Mouse (Mus musculus): ENCODE data around the gene Cdc42bpb. TPM values are rescaled to one million over a fixed set of nuclear protein-coding genes. Genes with fewer than 3 reads are reported as not detected.

Cdc42bpb gene
- 35.3 and 40.4 TPM in 2 replicates for polyA plus RNA-seq (2015; fragmentation: Nextera tagmentation; extraction: Ambion mirVana)

DNA sequence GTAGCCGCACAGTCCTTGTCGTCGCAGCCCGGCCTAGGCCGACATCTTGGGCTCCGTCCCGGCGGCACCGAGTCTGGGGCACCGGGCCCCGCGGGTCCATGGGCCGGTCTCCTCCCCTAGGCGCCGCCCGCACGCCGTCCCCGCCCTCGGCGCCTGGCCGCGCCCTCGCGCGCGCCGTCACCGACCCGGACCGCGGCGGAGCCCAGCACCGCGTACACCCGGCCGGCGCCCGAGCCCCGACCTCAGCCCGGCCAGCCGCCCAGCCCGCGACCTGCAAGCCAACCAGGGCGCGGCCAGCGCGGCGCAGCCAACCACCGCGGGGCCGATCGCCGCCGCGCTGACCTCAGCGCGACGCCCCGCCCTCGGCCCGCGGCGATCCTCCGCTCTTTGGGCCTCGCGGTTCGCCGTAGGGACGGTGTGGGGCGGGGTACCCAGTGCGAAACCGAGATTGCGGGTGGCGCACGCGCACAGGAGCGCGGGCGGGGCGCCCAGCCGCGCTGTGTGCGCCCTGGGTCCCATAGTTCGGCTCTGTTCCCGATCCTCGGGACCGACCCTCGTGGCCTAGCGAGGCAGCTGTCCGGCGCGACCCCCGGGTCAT, at the start of gene Cdc42bpb:
Gene Cdc42bpb (minus strand): TSS at position 343 of the 598 bp plus-strand sequence.
- Histone ChIP-seq H3K4me1 (ENCODE audit: control insufficient read depth, insufficient read depth, low read depth, low read length) (peaks cover 22% of the 10 kb centered on the region), H3K9me3 (ENCODE audit: control insufficient read depth, low read length) (no peaks in the 10 kb centered on the region), H3K36me3 (ENCODE audit: control insufficient read depth, insufficient read depth, low read length) (no peaks in the 10 kb centered on the region), H3K9ac (ENCODE audit: low read depth, low read length) (peak within 1 kb of the TSS; percentile 97), H3K4me2 (ENCODE audit: low read length) (peak within 1 kb of the TSS; percentile 85), H3K4me3 (ENCODE audit: low read length) (peak within 1 kb of the TSS; percentile 100), H3K27me3 (replicated peaks; ENCODE audit: control insufficient read depth, insufficient read depth, low read length) (no peaks in the 10 kb centered on the region), H3K27ac (ENCODE audit: low read depth, low read length) (peak within 1 kb of the TSS; percentile 96)
- ATAC-seq = peak; percentile 96
- under 1% methylated on average over 73 of the region's 94 CpGs for WGBS

DNA sequence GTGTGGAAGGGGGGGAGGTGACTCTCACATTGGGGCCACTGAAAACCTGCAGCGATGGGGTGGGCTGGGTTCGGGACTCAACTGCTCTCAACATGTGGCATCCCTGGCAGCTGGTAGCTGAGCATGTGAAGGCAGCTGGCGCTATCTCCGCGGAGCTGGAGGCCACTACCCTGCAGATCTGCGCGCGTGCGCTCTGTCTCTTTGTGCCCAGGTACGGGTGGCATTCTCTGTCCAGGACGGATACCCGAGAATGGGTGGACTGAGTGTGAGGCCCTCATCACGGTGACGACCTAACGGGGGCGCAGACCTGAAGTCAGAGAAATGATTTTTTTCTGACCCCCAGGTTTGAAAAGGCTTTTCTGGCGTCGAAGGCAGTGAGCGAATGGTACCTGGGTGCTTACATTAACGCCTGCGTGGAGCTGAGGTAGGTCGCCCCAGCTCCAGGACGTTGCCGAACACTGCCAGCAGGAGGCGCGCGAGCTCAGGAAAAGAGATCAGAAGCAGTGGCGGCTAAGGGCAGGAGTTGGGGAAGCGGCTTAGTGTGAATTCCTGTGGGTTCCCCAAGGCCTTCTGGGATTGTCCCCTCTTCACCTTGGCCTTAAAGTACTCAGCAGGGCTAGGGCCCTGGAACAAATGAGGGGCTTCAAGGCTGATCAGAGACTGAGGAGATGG, 48.4 kb upstream of the Cdc42bpb start:
- no peaks in the 10 kb centered on the region for H3K9me3 ChIP-seq (ENCODE audit: control insufficient read depth, low read length)
- WGBS = 16% methylated on average over 29 of the region's 29 CpGs

DNA sequence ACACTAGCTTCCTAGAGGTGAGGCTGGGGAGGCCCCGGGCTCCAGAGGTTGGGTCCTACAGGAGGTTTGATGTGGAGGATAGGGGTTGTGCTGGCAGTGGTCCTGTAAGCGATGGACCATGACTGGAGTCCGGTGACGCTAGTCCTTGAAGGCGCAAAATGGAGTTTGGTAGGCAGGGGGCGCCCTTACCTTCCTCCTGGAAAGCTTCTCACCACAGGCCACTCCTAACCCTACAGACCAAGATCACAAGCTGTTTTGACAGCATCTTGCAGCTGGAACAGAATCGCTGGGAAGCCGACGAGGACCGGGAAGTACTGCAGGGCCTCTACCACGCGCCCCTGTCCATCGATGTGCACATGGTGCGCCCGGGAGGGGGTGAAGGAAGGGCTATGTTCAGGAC, 47.7 kb upstream of the Cdc42bpb start:
- no peaks in the 10 kb centered on the region for H3K36me3 ChIP-seq (ENCODE audit: control insufficient read depth, insufficient read depth, low read length)
- no peaks in the 10 kb centered on the region for H3K9me3 ChIP-seq (ENCODE audit: control insufficient read depth, low read length)
- ATAC-seq = peak; percentile 53
- H3K4me3 ChIP-seq (ENCODE audit: low read length) = no peak overlapping the region
- no peak overlapping the region for H3K27ac ChIP-seq (ENCODE audit: low read depth, low read length)
- H3K4me1 ChIP-seq (ENCODE audit: control insufficient read depth, insufficient read depth, low read depth, low read length) = peaks cover 28% of the 10 kb centered on the region
- H3K9ac ChIP-seq (ENCODE audit: low read depth, low read length) = no peak overlapping the region
- H3K27me3 ChIP-seq (replicated peaks; ENCODE audit: control insufficient read depth, insufficient read depth, low read length) = peaks cover 56% of the 10 kb centered on the region
- no peak overlapping the region for H3K4me2 ChIP-seq (ENCODE audit: low read length)
- 7% methylated on average over 15 of the region's 15 CpGs for WGBS

More for the DNA sequence above, 48.4 kb upstream of the Cdc42bpb start:
- Histone ChIP-seq H3K27me3 (replicated peaks; ENCODE audit: control insufficient read depth, insufficient read depth, low read length) (peaks cover 60% of the 10 kb centered on the region), H3K27ac (ENCODE audit: low read depth, low read length) (no peak overlapping the region), H3K9ac (ENCODE audit: low read depth, low read length) (no peak overlapping the region), H3K36me3 (ENCODE audit: control insufficient read depth, insufficient read depth, low read length) (no peaks in the 10 kb centered on the region), H3K4me2 (ENCODE audit: low read length) (peak overlapping the region; percentile 17), H3K4me1 (ENCODE audit: control insufficient read depth, insufficient read depth, low read depth, low read length) (peaks cover 31% of the 10 kb centered on the region), H3K4me3 (ENCODE audit: low read length) (peak overlapping the region; percentile 0; the same call in 1 of the 2 replicates)
- peak; percentile 72 for ATAC-seq

DNA sequence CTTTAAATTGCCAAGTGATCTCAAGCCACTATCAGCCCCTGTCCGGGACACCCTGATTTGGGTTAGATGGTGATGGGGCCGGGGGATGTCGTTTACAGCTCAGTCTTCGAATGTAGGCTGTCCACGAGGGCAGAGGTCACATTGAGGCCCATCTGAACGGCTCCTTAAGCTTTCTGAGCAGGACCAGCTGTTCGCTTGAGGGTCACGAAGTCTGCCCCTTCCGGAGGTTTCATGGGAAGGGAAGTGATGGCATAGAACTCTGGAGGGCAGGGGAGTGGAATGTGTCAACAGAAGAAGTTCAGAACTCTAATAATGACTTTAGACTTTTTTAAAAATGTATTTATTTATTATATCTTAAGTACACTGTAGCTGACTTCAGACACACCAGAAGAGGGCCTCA, 47.0 kb upstream of the Cdc42bpb start:
- H3K9ac ChIP-seq (ENCODE audit: low read depth, low read length) = no peak overlapping the region
- WGBS = 26% methylated on average over 9 of the region's 9 CpGs
- H3K9me3 ChIP-seq (ENCODE audit: control insufficient read depth, low read length) = no peaks in the 10 kb centered on the region
- H3K36me3 ChIP-seq (ENCODE audit: control insufficient read depth, insufficient read depth, low read length) = no peaks in the 10 kb centered on the region
- H3K4me2 ChIP-seq (ENCODE audit: low read length) = no peak overlapping the region
- ATAC-seq = no peak
- H3K4me3 ChIP-seq (ENCODE audit: low read length) = no peak overlapping the region
- peaks cover 54% of the 10 kb centered on the region for H3K27me3 ChIP-seq (replicated peaks; ENCODE audit: control insufficient read depth, insufficient read depth, low read length)
- H3K27ac ChIP-seq (ENCODE audit: low read depth, low read length) = no peak overlapping the region
- H3K4me1 ChIP-seq (ENCODE audit: control insufficient read depth, insufficient read depth, low read depth, low read length) = peaks cover 21% of the 10 kb centered on the region

DNA sequence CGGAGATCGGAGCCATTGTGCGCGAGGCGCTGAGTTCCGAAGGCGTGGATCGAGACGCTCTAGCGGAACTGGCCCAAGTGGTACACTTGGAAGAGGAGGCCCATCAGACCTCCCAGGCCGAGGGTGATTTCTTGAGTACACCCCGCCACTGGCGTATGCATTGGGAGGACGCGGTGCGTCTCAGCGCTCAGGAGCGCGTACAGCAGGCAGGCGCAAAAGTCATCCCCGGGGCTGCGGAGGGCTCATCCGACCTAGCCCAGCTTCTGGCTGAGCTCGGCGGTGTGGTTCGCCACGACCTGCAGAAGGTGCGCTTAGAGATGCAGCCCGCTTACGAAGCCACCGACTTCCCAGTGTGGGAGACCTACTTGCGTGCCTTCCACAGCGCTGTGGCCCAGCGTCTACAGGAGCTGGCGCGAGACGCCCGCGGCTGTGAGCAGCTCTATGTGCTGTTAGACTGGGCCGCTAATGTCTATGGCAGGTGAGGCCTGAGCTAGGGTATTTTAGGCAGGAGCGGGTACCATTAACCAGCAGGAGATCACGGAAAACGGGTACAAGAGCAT, 46.1 kb upstream of the Cdc42bpb start:
- Histone ChIP-seq H3K9me3 (ENCODE audit: control insufficient read depth, low read length) (no peaks in the 10 kb centered on the region), H3K4me2 (ENCODE audit: low read length) (peak overlapping the region; percentile 62), H3K9ac (ENCODE audit: low read depth, low read length) (peak overlapping the region; percentile 43; the same call in 1 of the 2 replicates), H3K4me1 (ENCODE audit: control insufficient read depth, insufficient read depth, low read depth, low read length) (peaks cover 13% of the 10 kb centered on the region), H3K4me3 (ENCODE audit: low read length) (peak overlapping the region; percentile 35), H3K36me3 (ENCODE audit: control insufficient read depth, insufficient read depth, low read length) (no peaks in the 10 kb centered on the region), H3K27me3 (replicated peaks; ENCODE audit: control insufficient read depth, insufficient read depth, low read length) (peaks cover 50% of the 10 kb centered on the region), H3K27ac (ENCODE audit: low read depth, low read length) (no peak overlapping the region)
- WGBS = 5% methylated on average over 42 of the region's 43 CpGs
- no peak for ATAC-seq

DNA sequence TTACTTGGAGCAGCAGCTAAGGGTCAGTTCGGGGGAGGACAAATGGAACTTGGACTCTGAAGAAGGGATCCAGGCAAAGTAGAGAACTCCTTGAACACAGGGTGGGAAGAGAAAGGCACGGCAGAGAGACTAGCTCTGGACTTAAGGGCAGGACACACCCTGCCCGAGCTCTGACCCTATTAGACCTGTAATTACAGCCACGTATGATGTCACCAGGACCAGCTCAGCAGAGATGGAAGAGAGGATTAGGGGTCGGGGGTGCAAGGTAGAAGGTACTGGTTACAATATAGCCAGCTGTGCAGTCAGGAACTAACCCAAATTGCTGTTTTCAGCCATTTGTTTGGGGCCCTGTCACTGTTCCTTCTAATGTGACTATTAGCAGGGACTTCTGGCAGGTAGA, 45.3 kb upstream of the Cdc42bpb start:
- H3K36me3 ChIP-seq (ENCODE audit: control insufficient read depth, insufficient read depth, low read length) = no peaks in the 10 kb centered on the region
- H3K4me3 ChIP-seq (ENCODE audit: low read length) = no peak overlapping the region; the same call in 1 of the 2 replicates
- peaks cover 42% of the 10 kb centered on the region for H3K27me3 ChIP-seq (replicated peaks; ENCODE audit: control insufficient read depth, insufficient read depth, low read length)
- H3K9me3 ChIP-seq (ENCODE audit: control insufficient read depth, low read length) = no peaks in the 10 kb centered on the region
- H3K27ac ChIP-seq (ENCODE audit: low read depth, low read length) = no peak overlapping the region
- WGBS = 48% methylated on average over 5 of the region's 5 CpGs
- no peak overlapping the region for H3K9ac ChIP-seq (ENCODE audit: low read depth, low read length)
- H3K4me1 ChIP-seq (ENCODE audit: control insufficient read depth, insufficient read depth, low read depth, low read length) = peaks cover 7% of the 10 kb centered on the region
- ATAC-seq = no peak
- no peak overlapping the region for H3K4me2 ChIP-seq (ENCODE audit: low read length)

DNA sequence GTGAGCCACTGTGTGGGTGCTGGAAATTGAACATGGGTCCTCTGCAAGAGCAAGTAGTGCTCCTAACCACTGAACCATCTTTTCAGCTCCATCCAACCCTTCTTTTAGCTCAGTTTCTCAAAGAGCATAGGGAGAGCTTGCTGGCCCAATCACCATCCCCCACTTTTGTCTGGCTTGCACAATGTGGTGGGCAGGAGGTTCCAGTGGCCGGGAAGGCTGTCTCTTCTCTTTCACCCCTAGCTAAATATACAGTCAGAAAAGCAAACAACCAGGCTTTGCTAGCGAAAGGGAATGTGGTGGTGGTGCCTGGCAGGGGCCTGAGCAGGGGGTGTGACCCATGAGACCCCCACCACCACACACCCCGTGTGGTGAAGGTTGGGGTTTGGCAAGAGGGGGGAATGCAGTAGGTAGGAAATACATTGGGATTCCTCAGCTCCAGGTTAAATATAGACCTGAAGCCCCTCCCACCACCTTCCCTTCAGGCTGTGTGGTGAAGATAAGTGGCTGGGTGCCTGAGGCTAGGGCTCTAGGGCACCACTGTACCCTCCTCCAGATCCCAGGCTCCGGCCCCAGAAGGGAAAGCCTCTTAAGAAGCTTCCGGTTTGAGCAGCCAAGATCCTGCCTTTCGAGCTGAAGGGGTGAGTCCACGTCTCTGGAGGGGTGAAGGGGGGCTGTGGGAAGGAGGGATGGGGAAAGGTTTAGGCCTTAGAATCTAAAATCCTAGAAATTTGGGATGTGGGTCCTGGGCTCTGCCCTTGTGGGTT, 43.6 kb upstream of the Cdc42bpb start:
- WGBS = 58% methylated on average over 7 of the region's 7 CpGs

DNA sequence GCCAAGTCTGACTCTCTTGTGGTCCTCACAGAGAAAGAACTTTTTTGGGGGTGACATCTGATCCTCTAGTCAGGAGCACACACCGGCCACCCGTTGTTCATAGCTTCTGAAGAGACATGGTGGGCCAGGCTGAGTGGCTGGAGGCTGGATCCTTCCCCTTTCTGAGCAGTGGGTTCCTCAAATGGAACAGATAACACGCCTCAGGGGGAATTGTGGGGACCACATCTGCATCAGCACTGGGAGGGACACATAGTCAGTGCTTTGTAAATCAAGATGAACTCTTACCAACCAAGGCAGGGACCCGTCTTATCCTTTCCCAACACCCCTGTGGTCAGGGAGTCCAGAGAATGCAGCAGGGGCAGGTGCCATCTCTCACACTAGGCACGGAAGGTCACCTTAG, 42.4 kb upstream of the Cdc42bpb start:
- Histone ChIP-seq H3K4me2 (ENCODE audit: low read length) (no peak overlapping the region), H3K9me3 (ENCODE audit: control insufficient read depth, low read length) (no peaks in the 10 kb centered on the region), H3K9ac (ENCODE audit: low read depth, low read length) (no peak overlapping the region), H3K27ac (ENCODE audit: low read depth, low read length) (no peak overlapping the region), H3K36me3 (ENCODE audit: control insufficient read depth, insufficient read depth, low read length) (no peaks in the 10 kb centered on the region), H3K27me3 (replicated peaks; ENCODE audit: control insufficient read depth, insufficient read depth, low read length) (peaks cover 37% of the 10 kb centered on the region), H3K4me1 (ENCODE audit: control insufficient read depth, insufficient read depth, low read depth, low read length) (peaks cover 14% of the 10 kb centered on the region), H3K4me3 (ENCODE audit: low read length) (no peak overlapping the region)
- 76% methylated on average over 5 of the region's 5 CpGs for WGBS
- ATAC-seq = no peak

More for the DNA sequence above, 43.6 kb upstream of the Cdc42bpb start:
- Histone ChIP-seq H3K27ac (ENCODE audit: low read depth, low read length) (no peak overlapping the region), H3K4me2 (ENCODE audit: low read length) (no peak overlapping the region), H3K4me3 (ENCODE audit: low read length) (no peak overlapping the region), H3K9me3 (ENCODE audit: control insufficient read depth, low read length) (no peaks in the 10 kb centered on the region), H3K27me3 (replicated peaks; ENCODE audit: control insufficient read depth, insufficient read depth, low read length) (peaks cover 42% of the 10 kb centered on the region), H3K9ac (ENCODE audit: low read depth, low read length) (no peak overlapping the region), H3K36me3 (ENCODE audit: control insufficient read depth, insufficient read depth, low read length) (no peaks in the 10 kb centered on the region), H3K4me1 (ENCODE audit: control insufficient read depth, insufficient read depth, low read depth, low read length) (peaks cover 14% of the 10 kb centered on the region)
- no peak for ATAC-seq

All from hindbrain, embryonic 16.5 days (tissue).